Mouse (Mus musculus): ENCODE measurements around the gene Anks1. TPM values are rescaled to one million over a fixed set of nuclear protein-coding genes. Genes with fewer than 3 reads are reported as not detected.

Gene Anks1
- polyA plus RNA-seq, 1 experiment from 2014 or later = 18.7 TPM

- DNase-seq = no peak
- peaks cover 9% of the 10 kb centered on the region for H3K4me1 ChIP-seq (ENCODE audit: insufficient read depth)
- WGBS = 87% methylated on average over 5 of the region's 5 CpGs
- TF ChIP-seq CTCF (IDR thresholded peaks at IDR 0.05; ENCODE audit: low read depth) = no peak
- no peaks in the 10 kb centered on the region for H3K27me3 ChIP-seq (ENCODE audit: insufficient read depth, low read length)
- ATAC-seq (ENCODE audit: insufficient read depth) = no peak
- H3K4me3 ChIP-seq (ENCODE audit: low read depth, low read length) = no peak overlapping the region
- H3K9me3 ChIP-seq (ENCODE audit: low read depth, low read length) = no peaks in the 10 kb centered on the region
- H3K36me3 ChIP-seq (ENCODE audit: insufficient read depth) = no peaks in the 10 kb centered on the region
- H3K4me2 ChIP-seq = no peak overlapping the region
- H3K27ac ChIP-seq (ENCODE audit: low read depth) = no peak overlapping the region
- no peak overlapping the region for H3K9ac ChIP-seq
These were observed 21.2 kb downstream of the Anks1 start for GRCm38 (mm10) chr17:27930291-27930690.

DNA sequence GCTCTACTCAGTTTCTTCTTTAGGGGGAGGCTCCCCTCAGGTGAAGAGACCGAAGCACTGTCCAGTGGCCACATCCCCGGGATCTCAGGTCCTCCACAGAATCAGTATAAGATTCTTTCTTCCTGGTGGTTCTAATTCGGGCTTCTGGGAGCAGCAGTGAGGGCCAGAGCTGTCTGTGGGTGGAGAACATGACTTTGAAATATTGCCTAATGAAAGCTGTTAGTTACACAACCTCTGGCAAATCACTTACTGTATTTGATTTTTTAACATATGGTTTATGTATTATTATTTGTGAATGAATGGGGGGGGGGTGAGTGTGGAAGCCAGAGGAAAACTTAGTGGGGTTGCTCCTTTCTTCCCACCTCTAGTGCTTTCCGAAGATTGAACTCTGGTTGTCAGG, 22.7 kb downstream of the Anks1 start:
- Histone ChIP-seq H3K4me2 (no peak overlapping the region), H3K36me3 (ENCODE audit: insufficient read depth) (no peaks in the 10 kb centered on the region), H3K4me1 (ENCODE audit: insufficient read depth) (peaks cover 2% of the 10 kb centered on the region; the same call in 1 of the 2 replicates), H3K27me3 (ENCODE audit: insufficient read depth, low read length) (no peaks in the 10 kb centered on the region), H3K4me3 (ENCODE audit: low read depth, low read length) (no peak overlapping the region), H3K27ac (ENCODE audit: low read depth) (no peak overlapping the region), H3K9ac (no peak overlapping the region), H3K9me3 (ENCODE audit: low read depth, low read length) (no peaks in the 10 kb centered on the region)
- TF ChIP-seq CTCF (IDR thresholded peaks at IDR 0.05; ENCODE audit: low read depth) = no peak
- ATAC-seq (ENCODE audit: insufficient read depth) (no peak), DNase-seq (no peak)
- WGBS = 70% methylated on average over 4 of the region's 4 CpGs

DNA sequence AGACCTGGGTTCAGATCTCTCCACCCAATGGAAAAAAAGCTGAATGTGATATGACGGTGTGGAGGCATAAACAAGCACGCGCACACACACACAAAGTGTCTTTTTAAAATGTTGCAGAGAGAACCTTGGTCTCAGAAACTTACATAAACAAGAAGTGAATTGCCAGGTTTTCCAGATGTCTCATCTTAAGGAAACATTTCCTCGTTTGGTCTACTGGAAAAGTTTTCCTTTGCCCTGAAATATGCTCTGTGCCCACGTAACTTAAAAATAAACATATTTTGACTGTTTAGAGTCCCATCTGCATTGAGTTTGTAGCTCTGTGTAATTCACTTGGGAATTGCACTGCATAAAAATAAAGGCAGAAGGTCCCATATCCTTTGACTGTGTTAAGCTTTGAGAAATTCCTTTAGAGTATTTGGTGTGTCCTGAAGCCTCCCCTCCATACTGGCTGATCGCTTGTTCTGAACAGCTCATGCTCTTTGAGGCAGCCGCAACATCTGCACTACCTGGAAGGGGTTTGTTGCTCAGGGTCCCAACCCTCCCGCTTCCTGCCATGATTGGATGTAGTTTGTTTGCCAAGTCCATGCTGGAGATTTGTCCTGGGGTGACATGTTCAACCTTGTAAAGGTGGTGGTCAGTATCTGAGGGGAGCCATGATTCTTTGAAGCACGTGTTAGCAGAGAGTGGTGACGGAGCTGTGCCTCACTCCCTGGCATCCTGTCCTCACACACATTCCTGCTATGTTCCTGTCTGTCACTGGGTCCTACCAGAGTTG, 25.2 kb downstream of the Anks1 start:
- Histone ChIP-seq H3K4me1 (ENCODE audit: insufficient read depth) (peaks cover 21% of the 10 kb centered on the region), H3K27me3 (ENCODE audit: insufficient read depth, low read length) (no peaks in the 10 kb centered on the region), H3K27ac (ENCODE audit: low read depth) (peak overlapping the region; percentile 63), H3K9ac (no peak overlapping the region), H3K9me3 (ENCODE audit: low read depth, low read length) (no peaks in the 10 kb centered on the region), H3K36me3 (ENCODE audit: insufficient read depth) (no peaks in the 10 kb centered on the region), H3K4me2 (no peak overlapping the region), H3K4me3 (ENCODE audit: low read depth, low read length) (no peak overlapping the region)
- WGBS = 69% methylated on average over 10 of the region's 10 CpGs
- DNase-seq = peak; percentile 57
- TF ChIP-seq CTCF (IDR thresholded peaks at IDR 0.05; ENCODE audit: low read depth) = no peak
- ATAC-seq (ENCODE audit: insufficient read depth) = no peak

DNA sequence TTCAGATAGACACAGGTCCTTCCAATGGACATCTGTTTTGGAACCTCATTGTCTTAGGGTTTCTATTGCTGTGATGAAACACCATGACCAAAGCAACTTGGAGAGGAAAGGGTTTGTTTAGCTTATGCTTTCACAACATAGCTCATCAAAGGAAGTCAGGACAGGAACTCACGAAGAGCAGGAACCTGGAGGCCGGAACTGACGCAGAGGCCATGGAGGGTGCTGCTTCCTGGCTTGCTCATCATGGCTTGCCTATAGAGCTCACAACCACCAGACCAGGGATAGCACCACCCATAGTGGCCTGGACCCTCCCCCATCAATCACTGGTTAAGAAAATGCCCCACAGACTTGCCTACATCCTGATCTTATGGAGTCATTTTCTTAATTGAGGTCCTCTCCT, 26.0 kb downstream of the Anks1 start:
- 77% methylated on average over 3 of the region's 3 CpGs for WGBS
- no peak overlapping the region for H3K27ac ChIP-seq (ENCODE audit: low read depth)
- H3K4me1 ChIP-seq (ENCODE audit: insufficient read depth) = peaks cover 25% of the 10 kb centered on the region

GRCm38 (mm10) chr17:27937054-27937615, 28.0 kb downstream of the Anks1 start:
- H3K36me3 ChIP-seq (ENCODE audit: insufficient read depth) = no peaks in the 10 kb centered on the region
- H3K9ac ChIP-seq = no peak overlapping the region
- no peak overlapping the region for H3K4me2 ChIP-seq
- peaks cover 35% of the 10 kb centered on the region for H3K4me1 ChIP-seq (ENCODE audit: insufficient read depth)
- H3K27me3 ChIP-seq (ENCODE audit: insufficient read depth, low read length) = no peaks in the 10 kb centered on the region
- DNase-seq (no peak), ATAC-seq (ENCODE audit: insufficient read depth) (no peak)
- peak overlapping the region; percentile 43; the same call in 1 of the 2 replicates for H3K27ac ChIP-seq (ENCODE audit: low read depth)
- WGBS = 76% methylated on average over 4 of the region's 4 CpGs
- no peak overlapping the region for H3K4me3 ChIP-seq (ENCODE audit: low read depth, low read length)
- no peaks in the 10 kb centered on the region for H3K9me3 ChIP-seq (ENCODE audit: low read depth, low read length)
- no peak for TF ChIP-seq CTCF (IDR thresholded peaks at IDR 0.05; ENCODE audit: low read depth)

More for the DNA sequence above, 26.0 kb downstream of the Anks1 start:
- no peaks in the 10 kb centered on the region for H3K36me3 ChIP-seq (ENCODE audit: insufficient read depth)
- no peak for TF ChIP-seq CTCF (IDR thresholded peaks at IDR 0.05; ENCODE audit: low read depth)
- DNase-seq = peak; percentile 32
- no peaks in the 10 kb centered on the region for H3K9me3 ChIP-seq (ENCODE audit: low read depth, low read length)
- H3K4me2 ChIP-seq = no peak overlapping the region
- H3K4me3 ChIP-seq (ENCODE audit: low read depth, low read length) = no peak overlapping the region
- no peaks in the 10 kb centered on the region for H3K27me3 ChIP-seq (ENCODE audit: insufficient read depth, low read length)
- no peak overlapping the region for H3K9ac ChIP-seq
- no peak for ATAC-seq (ENCODE audit: insufficient read depth)

- peaks cover 35% of the 10 kb centered on the region for H3K4me1 ChIP-seq (ENCODE audit: insufficient read depth)
- no peak overlapping the region for H3K4me2 ChIP-seq
- no peak overlapping the region for H3K4me3 ChIP-seq (ENCODE audit: low read depth, low read length)
- H3K9ac ChIP-seq = no peak overlapping the region; the same call in 1 of the 2 replicates
- ATAC-seq (ENCODE audit: insufficient read depth) (peak; percentile 55), DNase-seq (peak; percentile 72)
- TF ChIP-seq CTCF (IDR thresholded peaks at IDR 0.05; ENCODE audit: low read depth) = no peak
- H3K27me3 ChIP-seq (ENCODE audit: insufficient read depth, low read length) = no peaks in the 10 kb centered on the region
- H3K36me3 ChIP-seq (ENCODE audit: insufficient read depth) = no peaks in the 10 kb centered on the region
- 56% methylated on average over 12 of the region's 12 CpGs for WGBS
- H3K27ac ChIP-seq (ENCODE audit: low read depth) = peak overlapping the region; percentile 86
- H3K9me3 ChIP-seq (ENCODE audit: low read depth, low read length) = no peaks in the 10 kb centered on the region
These were observed 29.1 kb downstream of the Anks1 start for GRCm38 (mm10) chr17:27938121-27938754.

GRCm38 (mm10) chr17:27939028-27939427, 29.9 kb downstream of the Anks1 start:
- H3K4me2 ChIP-seq = no peak overlapping the region
- ATAC-seq (ENCODE audit: insufficient read depth) (peak; percentile 54), DNase-seq (peak; percentile 71)
- no peak overlapping the region for H3K9ac ChIP-seq
- WGBS = 69% methylated on average over 5 of the region's 5 CpGs
- peaks cover 35% of the 10 kb centered on the region for H3K4me1 ChIP-seq (ENCODE audit: insufficient read depth)
- H3K36me3 ChIP-seq (ENCODE audit: insufficient read depth) = no peaks in the 10 kb centered on the region
- H3K4me3 ChIP-seq (ENCODE audit: low read depth, low read length) = no peak overlapping the region
- no peaks in the 10 kb centered on the region for H3K9me3 ChIP-seq (ENCODE audit: low read depth, low read length)
- no peaks in the 10 kb centered on the region for H3K27me3 ChIP-seq (ENCODE audit: insufficient read depth, low read length)
- peak overlapping the region; percentile 86 for H3K27ac ChIP-seq (ENCODE audit: low read depth)
- no peak for TF ChIP-seq CTCF (IDR thresholded peaks at IDR 0.05; ENCODE audit: low read depth)
